Mouse (Mus musculus): Measurements from ENCODE around the gene Tsfm. TPM values are rescaled to one million over a fixed set of nuclear protein-coding genes. Genes with fewer than 3 reads are reported as not detected.

Gene Tsfm
- total and polyA plus RNA-seq, 2 experiments from 2014 or later, result 52.1 to 55.6 TPM

GRCm38 (mm10) chr10:127054646-127055045 is 24.0 kb upstream of the Tsfm start:
- whole genome bisulfite sequencing, result 75% methylated on average over 4 of the region's 4 CpGs
- no peaks in the 10 kb centered on the region for H3K9me3 ChIP-seq (ENCODE audit: low read length)
- H3K27me3 ChIP-seq (ENCODE audit: insufficient read depth, low read length), result peaks cover 13% of the 10 kb centered on the region
- DNase-seq (no peak), ATAC-seq (no peak)
- no peak overlapping the region for H3K4me2 ChIP-seq (ENCODE audit: low read depth)
- H3K4me3 ChIP-seq (ENCODE audit: low read depth, low read length), result no peak overlapping the region
- peaks cover 46% of the 10 kb centered on the region for H3K36me3 ChIP-seq (ENCODE audit: insufficient read depth)
- H3K9ac ChIP-seq, result no peak overlapping the region
- no peak for TF ChIP-seq CTCF (IDR thresholded peaks at IDR 0.05; ENCODE audit: low read depth)
- H3K4me1 ChIP-seq (ENCODE audit: insufficient read depth), result 0 out of 2 replicates have a peak, but pooled peaks cover 7% of the 10 kb centered on the region
- no peak overlapping the region for H3K27ac ChIP-seq (ENCODE audit: low read depth, low read length)

GRCm38 (mm10) chr10:127050119-127050474 is 19.5 kb upstream of the Tsfm start:
- Histone ChIP-seq H3K9ac (no peak overlapping the region), H3K4me2 (ENCODE audit: low read depth) (no peak overlapping the region), H3K9me3 (ENCODE audit: low read length) (no peaks in the 10 kb centered on the region), H3K27ac (ENCODE audit: low read depth, low read length) (no peak overlapping the region), H3K4me3 (ENCODE audit: low read depth, low read length) (no peak overlapping the region), H3K36me3 (ENCODE audit: insufficient read depth) (peaks cover 18% of the 10 kb centered on the region), H3K27me3 (ENCODE audit: insufficient read depth, low read length) (peaks cover 32% of the 10 kb centered on the region), H3K4me1 (ENCODE audit: insufficient read depth) (no peaks in the 10 kb centered on the region)
- no peak for DNase-seq
- ATAC-seq, result no peak
- TF ChIP-seq CTCF (IDR thresholded peaks at IDR 0.05; ENCODE audit: low read depth), result no peak
- 17% methylated on average over 10 of the region's 10 CpGs for WGBS

- H3K27me3 ChIP-seq (ENCODE audit: insufficient read depth, low read length), result peaks cover 32% of the 10 kb centered on the region
- WGBS, result 3% methylated on average over 29 of the region's 29 CpGs
- H3K36me3 ChIP-seq (ENCODE audit: insufficient read depth), result peaks cover 15% of the 10 kb centered on the region; the same call in 1 of the 2 replicates
- no peak overlapping the region for H3K4me2 ChIP-seq (ENCODE audit: low read depth)
- H3K4me1 ChIP-seq (ENCODE audit: insufficient read depth), result no peaks in the 10 kb centered on the region
- no peaks in the 10 kb centered on the region for H3K9me3 ChIP-seq (ENCODE audit: low read length)
- H3K27ac ChIP-seq (ENCODE audit: low read depth, low read length), result no peak overlapping the region
- no peak overlapping the region for H3K4me3 ChIP-seq (ENCODE audit: low read depth, low read length)
- peak; percentile 12; the same call in 1 of the 2 replicates for TF ChIP-seq CTCF (IDR thresholded peaks at IDR 0.05; ENCODE audit: low read depth)
- ATAC-seq (no peak), DNase-seq (no peak)
- no peak overlapping the region for H3K9ac ChIP-seq
Measured at GRCm38 (mm10) chr10:127049395-127050118, 18.9 kb upstream of the Tsfm start.

DNA sequence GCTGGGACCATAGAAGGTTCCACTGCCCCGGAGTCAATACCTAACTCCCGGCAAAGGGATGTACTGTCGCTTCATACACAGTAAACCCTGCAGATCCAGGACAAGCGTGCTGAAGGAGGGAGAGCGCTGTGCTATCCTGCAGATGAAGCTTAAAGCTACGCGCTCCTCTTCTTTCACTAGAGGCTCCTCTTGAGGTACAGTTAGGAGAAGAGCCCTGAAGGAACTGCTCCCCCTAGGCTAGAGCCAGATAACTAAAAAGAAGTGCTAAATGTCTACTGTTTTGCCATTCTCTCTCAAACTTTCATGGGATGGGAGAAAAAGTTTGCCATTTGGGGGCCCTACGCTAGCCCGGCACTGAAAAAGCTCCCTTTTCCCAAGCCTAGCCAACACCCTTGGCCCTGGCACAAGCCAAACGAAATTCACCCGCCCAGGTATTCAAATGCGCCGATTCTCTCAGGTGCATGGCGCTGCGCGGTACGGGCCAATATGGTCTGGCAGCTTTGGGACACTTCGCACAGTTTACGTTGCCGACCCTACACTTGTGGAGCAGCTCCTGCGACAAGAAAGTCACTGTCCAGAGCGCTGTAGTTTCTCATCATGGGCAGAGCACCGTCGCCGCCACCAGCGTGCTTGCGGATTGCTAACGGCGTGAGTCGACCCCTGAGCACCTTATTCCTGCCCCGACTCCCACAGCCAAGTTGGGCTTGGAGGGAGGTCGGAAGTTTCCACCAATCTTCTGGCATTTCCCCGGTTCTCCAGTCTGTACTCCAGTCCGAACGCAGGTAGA is 18.2 kb upstream of the Tsfm start:
- peak; percentile 34; the same call in 1 of the 2 replicates for ATAC-seq
- Histone ChIP-seq H3K4me3 (ENCODE audit: low read depth, low read length) (no peak overlapping the region), H3K36me3 (ENCODE audit: insufficient read depth) (peaks cover 8% of the 10 kb centered on the region; the same call in 1 of the 2 replicates), H3K27ac (ENCODE audit: low read depth, low read length) (no peak overlapping the region), H3K27me3 (ENCODE audit: insufficient read depth, low read length) (peaks cover 32% of the 10 kb centered on the region), H3K4me1 (ENCODE audit: insufficient read depth) (no peaks in the 10 kb centered on the region), H3K9ac (no peak overlapping the region), H3K4me2 (ENCODE audit: low read depth) (no peak overlapping the region), H3K9me3 (ENCODE audit: low read length) (no peaks in the 10 kb centered on the region)
- TF ChIP-seq CTCF (IDR thresholded peaks at IDR 0.05; ENCODE audit: low read depth), result peak; percentile 24; the same call in 1 of the 2 replicates
- 5% methylated on average over 35 of the region's 35 CpGs for whole genome bisulfite sequencing
- no peak for DNase-seq

- Histone ChIP-seq H3K36me3 (ENCODE audit: insufficient read depth) (peaks cover 4% of the 10 kb centered on the region; the same call in 1 of the 2 replicates), H3K9me3 (ENCODE audit: low read length) (no peaks in the 10 kb centered on the region), H3K27ac (ENCODE audit: low read depth, low read length) (no peak within 1 kb of the TSS), H3K9ac (no peak within 1 kb of the TSS), H3K27me3 (ENCODE audit: insufficient read depth, low read length) (peaks cover 32% of the 10 kb centered on the region), H3K4me3 (ENCODE audit: low read depth, low read length) (no peak within 1 kb of the TSS), H3K4me2 (ENCODE audit: low read depth) (no peak within 1 kb of the TSS), H3K4me1 (ENCODE audit: insufficient read depth) (no peaks in the 10 kb centered on the region)
- TF ChIP-seq CTCF (IDR thresholded peaks at IDR 0.05; ENCODE audit: low read depth), result no peak
- 27% methylated on average over 5 of the region's 5 CpGs for WGBS
- no peak for ATAC-seq
- no peak for DNase-seq
Measured at GRCm38 (mm10) chr10:127047954-127048353, 17.3 kb upstream of the Tsfm start, which contains the start of gene Cyp27b1. Gene Cyp27b1, plus strand, starts transcription at chr10:127048250.

DNA sequence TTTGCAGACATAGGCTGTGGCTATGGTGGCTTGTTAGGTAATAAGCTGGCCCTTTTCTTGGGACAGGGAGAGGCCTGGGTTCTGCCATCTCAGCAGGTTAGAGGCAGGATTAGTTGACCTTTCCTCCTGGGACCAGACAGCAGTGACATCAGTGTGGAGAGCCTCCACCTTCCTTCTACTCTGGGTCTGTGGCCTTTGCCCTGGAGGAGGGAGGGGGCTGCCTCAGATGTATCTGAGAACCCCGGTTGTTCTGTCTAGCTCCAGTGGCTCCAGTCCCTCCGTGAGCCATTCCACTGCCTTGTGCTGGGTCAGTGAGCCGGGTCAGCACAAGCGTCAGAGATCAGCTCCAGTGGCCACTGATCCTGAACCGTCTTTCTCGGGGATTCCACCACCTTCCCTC is 12.5 kb upstream of the Tsfm start:
- 87% methylated on average over 6 of the region's 6 CpGs for WGBS
- peaks cover 6% of the 10 kb centered on the region for H3K4me1 ChIP-seq (ENCODE audit: insufficient read depth)
- H3K27ac ChIP-seq (ENCODE audit: low read depth, low read length), result no peak overlapping the region
- DNase-seq (no peak), ATAC-seq (no peak)
- H3K27me3 ChIP-seq (ENCODE audit: insufficient read depth, low read length), result peaks cover 5% of the 10 kb centered on the region; the same call in 1 of the 2 replicates
- no peak overlapping the region for H3K4me2 ChIP-seq (ENCODE audit: low read depth)
- H3K9me3 ChIP-seq (ENCODE audit: low read length), result no peaks in the 10 kb centered on the region
- H3K9ac ChIP-seq, result no peak overlapping the region
- H3K36me3 ChIP-seq (ENCODE audit: insufficient read depth), result 0 out of 2 replicates have a peak, but pooled peaks cover 3% of the 10 kb centered on the region
- no peak overlapping the region for H3K4me3 ChIP-seq (ENCODE audit: low read depth, low read length)
- no peak for TF ChIP-seq CTCF (IDR thresholded peaks at IDR 0.05; ENCODE audit: low read depth)
